Mouse (Mus musculus): ENCODE measurements around the gene BC051665.

- TF ChIP-seq GATA1 (IDR thresholded peaks at IDR 0.05; ENCODE audit: borderline replicate concordance, low read length): no peak
- TF ChIP-seq CTCF (IDR thresholded peaks at IDR 0.05; ENCODE audit: low read depth, low read length): no peak
- no peak for TF ChIP-seq POLR2AphosphoS5 (IDR thresholded peaks at IDR 0.05; ENCODE audit: insufficient replicate concordance, low read depth, low read length)
- no peak for TF ChIP-seq TAL1 (conservative IDR thresholded peaks at IDR 0.05; ENCODE audit: low read depth, low read length)
Observed at GRCm38 (mm10) chr13:60761161-60761560, 25.0 kb downstream of the BC051665 start.
